Mouse (Mus musculus) naive thymus-derived CD4-positive, alpha-beta T cell, adult 2 months (primary cell): Measurements from ENCODE around the gene Pum1.
"Not testable (repeated sequence)": the region's sequence is repeated elsewhere in the genome, so short reads cannot be mapped to it uniquely, and the experiment has no call there.

Source experiments
- DNase-seq: peaks from one replicate; pipeline ENCODE4 v3.0.0-alpha.2; 2011; ENCODE audit warnings: low read depth

Gene Pum1

DNA sequence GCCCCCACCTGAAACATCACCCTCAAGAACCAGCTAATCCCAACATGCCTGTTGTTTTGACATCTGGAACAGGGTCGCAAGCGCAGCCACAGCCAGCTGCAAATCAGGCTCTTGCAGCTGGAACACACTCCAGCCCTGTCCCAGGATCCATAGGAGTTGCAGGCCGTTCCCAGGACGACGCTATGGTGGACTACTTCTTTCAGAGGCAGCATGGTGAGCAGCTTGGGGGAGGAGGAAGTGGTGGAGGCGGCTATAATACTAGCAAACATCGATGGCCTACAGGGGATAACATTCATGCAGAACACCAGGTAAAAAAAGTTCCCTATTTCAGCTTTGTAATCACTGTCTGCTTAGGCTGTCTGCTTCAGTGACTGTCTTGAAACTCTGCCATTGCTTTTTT is 5.9 kb downstream of the Pum1 start:
- no peak for DNase-seq

DNA sequence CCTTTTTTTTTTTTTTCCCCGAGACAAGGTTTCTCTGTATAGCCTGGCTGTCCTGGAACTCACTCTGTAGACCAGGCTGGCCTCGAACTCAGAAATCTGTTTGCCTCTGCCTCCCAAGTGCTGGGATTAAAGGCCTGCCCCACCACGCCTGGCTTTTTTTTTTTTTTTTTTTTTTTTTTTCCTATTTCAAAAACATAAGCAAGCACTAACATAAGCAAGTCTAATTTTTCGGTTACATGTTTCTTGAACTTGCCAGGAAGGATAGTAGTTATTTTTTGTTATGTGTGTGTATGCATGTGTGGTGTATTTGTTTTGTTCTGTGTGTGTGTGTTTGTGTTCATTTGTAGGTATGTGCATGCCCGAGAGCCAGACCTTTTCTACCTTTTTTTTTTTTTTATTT is 6.9 kb downstream of the Pum1 start:
- DNase-seq = not testable (repeated sequence)

DNA sequence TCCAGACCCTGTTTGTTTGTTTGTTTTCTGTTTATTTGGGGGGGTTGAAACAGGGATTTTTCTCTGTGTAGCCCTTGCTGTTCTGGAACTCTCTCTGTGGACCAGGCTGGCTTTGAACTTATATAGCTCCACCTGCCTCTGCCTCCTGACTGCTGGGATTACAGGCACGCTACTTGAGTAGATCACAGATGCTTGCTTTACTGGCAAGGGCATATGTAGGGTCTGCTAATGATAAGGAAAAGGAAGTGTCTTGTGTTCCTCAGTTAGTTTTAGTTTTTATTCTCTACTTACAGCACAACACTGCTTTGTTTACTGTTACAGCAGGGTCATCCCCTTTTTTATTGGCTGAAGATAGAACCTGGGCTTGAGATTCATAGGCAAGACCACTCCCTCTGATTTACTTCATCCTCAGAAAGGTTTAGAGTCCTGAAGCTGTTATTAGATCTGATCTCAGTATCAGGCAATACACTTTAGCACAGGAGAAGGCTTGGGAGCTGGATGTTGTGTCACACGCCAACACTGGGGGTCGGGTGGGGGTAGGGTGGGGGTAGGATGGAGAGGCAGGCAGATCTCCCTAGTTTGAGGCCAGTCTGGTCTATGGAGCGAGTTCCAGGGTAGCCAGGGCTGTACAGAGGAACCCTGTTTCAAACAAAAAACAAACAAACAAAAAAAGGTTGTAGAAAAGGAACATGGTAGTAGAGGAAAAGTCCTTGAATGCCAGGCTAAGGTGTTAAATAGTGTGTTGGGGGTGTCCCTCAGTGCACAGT is 8.1 kb downstream of the Pum1 start:
- no peak for DNase-seq

DNA sequence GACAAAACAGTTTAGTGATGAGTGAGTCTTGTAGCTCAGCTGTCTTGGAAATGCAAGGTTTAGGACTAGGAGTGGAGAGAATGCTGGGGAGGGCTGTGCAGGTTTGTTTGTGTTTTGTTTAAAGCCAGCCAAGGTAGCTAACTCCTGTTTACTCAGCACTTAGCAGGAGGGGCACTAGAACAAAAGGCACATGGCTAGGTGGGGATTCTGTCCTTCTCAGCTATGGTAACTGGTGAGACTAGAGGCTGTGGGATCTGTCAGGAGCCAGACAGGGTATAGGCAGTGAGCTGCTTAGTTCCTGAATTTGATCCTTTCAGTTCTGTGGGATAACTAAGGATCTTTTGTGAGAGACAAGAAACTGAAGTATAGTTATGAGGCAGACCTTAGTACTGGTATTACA is 9.0 kb downstream of the Pum1 start:
- no peak for DNase-seq

DNA sequence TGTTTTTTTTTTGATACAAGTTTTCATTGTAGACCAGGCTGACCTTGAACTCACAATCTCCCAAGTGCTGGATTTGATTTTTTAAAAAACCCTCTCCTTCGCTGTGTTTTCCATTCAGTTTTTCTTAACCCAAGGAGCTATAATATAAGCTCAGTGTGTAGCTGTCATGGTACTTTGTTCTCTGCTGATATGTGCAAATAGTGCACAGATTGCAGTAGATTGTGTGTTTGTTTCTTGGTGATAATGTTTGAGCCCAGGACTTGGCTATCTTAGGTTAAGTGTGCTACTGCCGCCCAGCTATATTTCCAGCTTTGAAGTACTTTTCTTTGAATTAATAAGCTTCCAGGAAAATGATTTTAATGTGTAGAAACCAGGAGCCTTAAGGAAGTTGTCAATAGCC is 13.6 kb downstream of the Pum1 start:
- DNase-seq = no peak

DNA sequence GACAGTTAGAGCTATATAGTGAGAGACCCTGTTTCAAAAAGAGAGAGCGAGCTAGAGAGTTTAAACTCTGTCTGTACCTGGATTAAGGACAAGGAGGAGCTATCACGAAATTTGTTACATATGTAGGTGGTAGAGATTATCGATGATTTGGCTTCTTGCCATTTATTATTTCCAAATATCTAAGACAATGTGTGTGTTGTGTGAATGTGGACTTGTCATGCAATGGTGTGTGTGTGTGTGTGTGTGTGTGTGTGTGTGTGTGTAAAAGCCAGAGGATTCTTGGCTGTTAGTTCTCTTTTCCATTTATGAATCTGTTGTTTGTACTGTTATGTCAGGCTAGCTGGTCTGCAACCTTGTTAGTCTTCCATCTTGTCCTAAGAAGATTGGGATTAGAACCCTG is 15.0 kb downstream of the Pum1 start:
- DNase-seq = no peak

DNA sequence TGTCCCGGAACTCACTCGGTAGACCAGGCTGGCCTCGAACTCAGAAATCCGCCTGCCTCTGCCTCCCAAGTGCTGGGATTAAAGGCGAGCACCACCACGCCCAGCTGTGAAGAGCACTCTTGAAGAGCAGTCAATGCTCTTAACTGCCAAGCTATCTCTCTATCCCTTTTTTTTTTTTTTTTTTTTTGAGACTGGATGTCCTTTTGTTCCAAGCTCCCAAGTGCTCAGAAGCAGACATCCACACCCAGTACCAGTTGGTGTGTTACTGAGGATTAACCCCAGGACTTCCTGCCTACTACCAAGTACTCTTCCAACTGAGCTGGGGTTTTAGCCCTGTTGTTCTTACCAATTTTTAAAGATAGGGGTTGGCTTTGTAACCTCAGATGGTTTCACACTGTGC is 17.6 kb downstream of the Pum1 start:
- DNase-seq = no peak

DNA sequence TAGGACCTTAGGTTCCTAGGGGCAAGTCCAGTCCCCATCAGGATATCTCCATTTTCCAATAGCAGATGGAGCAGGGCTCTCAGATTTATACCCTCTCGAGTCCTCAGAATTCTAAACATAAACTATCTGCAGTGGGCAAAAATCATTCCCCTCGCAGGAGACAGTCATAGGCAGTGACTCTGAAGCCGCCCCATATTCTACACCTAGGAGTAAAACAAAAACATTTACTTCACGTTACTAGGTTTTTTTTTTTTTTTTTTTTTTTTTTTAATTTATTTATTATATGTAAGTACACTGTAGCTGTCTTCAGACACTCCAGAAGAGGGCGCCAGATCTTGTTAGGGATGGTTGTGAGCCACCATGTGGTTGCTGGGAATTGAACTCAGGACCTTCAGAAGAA is 19.9 kb downstream of the Pum1 start:
- DNase-seq = not testable (repeated sequence)

DNA sequence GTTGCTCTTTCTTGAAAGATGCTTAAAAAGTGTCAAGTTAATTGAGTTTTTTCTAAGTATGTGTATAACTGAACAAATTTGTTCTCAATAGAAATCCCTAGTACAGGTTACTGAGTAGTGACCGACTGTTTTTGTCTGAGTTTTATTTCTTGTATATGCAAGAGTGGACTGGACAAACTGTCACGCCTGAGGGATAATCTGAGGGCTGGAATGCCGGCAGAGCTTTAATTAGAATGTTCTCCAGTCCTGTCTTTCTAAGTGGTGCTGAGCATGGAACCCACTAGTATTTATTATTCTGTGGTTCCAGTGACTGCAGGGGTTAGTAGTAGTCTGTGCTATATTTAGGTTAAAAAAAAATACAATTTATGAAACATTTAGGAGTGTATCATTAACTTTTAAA is 30.8 kb downstream of the Pum1 start:
- DNase-seq = no peak

DNA sequence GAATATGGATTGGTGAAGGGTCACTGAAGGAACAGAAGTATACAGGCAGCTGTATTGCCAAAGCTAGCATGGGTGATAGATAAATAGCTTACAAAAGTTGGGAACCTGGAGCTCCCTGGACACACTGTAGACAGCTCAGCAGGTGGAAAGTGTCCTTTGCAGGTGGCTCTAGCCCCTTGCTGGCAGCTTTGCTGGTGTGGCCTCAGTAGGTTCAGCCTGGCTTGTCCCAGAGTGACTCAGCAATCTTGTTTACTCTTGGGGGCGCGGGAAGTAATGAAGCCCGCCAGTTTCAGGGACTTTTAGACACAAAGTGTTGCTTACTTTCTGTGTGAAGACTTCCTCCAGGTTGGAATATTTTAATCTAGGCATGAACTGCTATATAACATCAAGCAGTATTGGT is 31.9 kb downstream of the Pum1 start:
- DNase-seq = no peak

DNA sequence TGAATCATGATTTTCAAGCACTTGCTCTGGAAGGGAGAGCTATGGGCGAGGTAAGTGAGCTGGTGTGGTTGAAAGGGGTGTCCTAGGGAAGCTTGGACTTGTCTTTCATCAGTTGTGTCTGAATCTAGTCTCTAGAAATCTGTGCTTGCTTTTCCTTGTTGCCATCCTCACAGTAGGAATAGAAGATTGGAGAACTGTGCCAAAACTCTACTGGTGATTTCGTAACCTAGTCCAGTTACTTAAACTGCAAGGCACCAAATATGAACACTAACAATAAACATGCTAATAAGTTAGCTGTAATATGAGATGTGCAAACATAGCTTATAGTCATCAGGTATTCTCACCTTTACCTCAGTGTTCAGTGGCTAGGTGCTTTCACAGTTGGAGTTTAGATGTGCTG is 37.9 kb downstream of the Pum1 start:
- no peak for DNase-seq

DNA sequence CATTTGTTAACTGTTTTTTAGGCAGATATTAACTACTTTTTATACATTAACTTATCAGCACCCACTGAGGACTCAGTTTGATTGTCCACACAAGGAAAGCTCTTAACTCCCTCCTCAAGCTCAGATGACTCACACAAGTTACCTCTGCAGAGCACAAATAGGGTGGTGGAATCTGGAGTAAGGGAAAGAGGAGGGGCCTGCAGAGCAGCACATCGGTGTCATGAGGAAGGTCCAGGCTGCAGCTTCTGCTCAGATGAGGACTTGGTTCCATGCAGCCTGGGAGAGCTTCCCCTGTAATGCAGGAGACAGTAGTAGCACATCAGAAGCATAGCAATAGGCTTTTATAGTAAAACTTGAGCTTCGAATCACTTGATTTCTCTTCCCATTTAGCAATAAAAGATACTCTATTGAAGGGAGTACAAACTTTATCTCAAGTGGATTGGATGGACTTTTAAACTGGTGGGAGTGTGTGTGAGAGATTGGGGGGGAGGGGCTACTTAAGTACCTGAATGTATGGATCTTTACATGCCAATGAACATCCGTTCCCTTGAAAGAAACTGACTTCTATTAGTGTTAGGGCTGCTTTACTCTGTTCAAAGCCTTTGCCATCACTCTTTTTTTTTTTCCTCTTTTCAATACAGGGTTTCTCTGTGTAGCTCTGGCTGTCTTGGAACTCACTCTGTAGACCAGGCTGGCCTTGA is 39.9 kb downstream of the Pum1 start:
- no peak for DNase-seq

DNA sequence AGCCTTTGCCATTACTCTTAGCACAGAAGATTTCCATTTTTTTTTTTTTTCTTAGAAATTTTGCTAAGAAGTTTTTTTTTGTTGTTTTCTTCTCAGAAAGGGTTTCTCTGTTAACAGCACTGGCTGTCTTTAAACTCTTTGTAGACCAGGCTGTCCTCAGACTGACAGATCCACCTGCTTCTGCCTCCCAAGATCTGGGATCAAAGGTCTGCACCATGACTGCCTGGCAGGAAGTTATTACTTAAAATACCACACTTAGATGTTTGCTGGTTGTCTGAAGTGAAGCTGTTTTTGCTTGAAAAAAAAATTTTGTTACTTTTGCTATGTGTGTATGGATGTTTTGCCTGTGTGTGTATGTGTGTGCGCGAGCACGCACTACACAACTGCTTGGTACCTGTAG is 40.5 kb downstream of the Pum1 start:
- DNase-seq = no peak

DNA sequence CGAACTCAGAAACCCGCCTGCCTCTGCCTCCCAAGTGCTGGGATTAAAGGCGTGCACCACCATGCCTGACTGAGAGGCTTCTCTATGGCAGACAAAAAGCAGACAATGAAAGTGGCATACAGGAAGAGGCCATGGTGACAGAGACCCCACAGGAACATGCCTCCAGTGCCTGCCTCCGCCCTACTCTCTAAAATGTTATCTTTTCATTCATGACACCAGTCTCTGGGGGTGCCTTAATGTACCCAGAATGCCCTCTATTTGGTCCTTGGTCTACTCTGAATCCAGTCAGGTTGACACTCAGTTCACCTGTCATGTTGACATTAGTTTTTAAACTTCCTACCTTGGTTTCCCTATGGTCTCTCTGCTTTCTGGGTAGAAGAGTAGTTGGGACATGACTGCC is 41.5 kb downstream of the Pum1 start:
- no peak for DNase-seq

DNA sequence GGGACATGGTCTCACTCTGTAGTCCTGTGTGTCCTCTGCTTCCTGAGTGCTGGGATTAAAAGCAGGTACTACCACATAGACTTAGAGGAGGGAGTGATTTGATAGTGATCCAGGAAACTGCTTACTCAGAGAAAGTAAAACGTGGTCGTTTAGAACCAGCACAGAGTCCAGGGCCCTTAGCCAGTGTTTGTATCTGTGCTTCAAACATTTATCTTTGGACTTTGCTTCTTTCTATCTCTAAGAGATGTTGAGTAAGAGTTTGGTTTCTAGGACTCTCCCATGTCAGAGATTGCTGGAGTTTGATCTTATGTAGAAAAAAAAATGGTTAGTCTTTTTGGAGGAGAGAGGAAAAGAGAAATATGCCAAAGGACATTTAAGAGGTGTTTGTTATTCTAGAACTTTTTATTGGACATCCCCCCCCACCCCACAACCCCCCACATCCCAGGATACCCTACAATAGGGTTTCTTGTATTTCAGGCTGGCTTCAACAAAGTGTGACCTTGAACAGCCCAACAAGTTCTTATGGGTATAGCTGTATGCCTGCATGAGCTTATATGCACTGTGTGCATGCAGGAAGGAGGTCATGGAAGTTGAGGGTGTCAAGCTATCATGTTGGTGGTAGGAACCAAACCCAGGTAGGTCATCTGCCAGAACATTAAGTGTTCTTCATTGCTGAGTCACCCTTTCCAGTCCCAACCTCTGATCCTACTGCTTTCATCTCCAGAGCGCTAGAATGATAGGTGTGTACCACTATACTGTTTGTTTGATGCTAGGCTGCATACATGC is 43.3 kb downstream of the Pum1 start:
- no peak for DNase-seq

DNA sequence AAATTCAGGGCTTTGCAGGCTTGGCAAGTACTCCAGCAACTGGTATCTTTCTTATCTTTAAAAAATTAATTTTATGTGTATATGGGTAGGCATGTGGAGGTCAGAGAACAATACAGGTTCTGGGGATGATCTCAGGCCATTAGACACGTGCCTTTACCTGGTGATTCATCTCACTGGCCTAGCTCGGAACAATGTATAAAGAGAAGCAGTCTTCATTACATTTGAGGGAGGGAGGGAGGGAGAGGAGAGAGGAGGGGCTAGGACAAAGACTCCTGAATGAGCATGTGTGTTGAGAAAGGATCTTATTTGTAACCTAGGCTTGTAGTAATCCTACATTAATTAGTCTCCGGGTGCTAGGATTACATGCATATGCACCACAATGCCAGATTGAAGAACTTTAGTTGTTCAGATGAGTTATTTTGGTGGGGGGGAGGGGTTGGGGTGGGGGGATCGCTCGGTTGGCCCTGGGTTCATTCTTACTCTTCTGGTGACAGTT is 48.3 kb downstream of the Pum1 start:
- DNase-seq = no peak

DNA sequence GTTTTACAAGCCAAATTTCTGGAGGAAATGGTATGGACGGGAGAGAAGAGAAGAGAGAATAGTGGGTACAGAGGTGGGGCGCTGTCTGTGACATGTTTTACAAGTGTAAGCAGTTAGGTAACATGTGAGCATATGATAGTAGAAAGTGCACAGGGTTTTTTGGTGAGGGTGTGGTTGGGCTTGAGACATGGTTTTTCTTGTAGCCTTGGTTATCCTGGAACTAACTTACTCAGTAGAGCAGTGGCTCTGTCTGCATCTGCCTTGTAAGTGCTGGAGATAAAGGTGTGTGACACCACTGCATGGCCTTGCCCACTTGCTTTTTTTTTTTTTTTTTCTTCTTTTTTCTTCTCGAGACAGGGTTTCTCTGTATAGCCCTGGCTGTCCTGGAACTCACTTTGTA is 49.2 kb downstream of the Pum1 start:
- DNase-seq = no peak

DNA sequence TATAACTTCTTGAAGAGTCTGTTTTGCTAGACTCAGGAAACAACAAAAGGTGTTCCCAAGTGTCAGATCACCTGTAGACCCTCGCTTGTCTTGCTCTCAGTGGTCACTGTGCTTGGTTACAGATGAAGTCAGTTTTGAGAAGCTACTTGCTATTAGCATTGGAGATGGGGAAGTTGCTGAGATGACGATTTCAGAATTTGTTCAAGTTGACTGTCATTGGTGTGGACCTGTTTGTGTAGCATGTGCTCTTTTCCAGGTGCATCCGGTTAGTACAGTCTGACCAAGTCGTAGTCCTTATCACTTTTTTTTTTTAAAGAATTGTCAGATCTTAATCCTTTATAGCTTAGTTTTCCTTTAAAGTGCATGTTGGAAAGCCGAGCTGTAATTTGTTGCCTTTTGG is 50.3 kb downstream of the Pum1 start:
- DNase-seq = no peak

DNA sequence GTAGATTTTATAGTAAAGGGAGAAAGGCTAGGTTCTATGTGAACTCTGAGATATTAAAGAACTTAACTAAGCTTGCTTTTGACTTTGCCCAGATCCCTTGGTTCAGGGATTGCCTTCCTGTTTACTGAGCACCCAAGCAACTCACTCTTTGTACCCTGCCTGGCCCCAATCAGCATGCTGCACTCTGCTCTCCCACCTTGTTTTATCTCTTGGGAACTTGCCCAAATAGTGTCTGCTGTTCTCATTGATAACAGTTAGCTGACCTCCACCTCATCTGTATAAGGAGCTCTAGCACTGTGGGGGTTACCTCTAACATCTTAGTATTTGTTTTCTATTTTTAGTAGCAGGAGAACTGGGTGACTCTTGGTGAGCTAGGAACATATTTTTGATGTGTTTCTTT is 52.0 kb downstream of the Pum1 start:
- no peak for DNase-seq

DNA sequence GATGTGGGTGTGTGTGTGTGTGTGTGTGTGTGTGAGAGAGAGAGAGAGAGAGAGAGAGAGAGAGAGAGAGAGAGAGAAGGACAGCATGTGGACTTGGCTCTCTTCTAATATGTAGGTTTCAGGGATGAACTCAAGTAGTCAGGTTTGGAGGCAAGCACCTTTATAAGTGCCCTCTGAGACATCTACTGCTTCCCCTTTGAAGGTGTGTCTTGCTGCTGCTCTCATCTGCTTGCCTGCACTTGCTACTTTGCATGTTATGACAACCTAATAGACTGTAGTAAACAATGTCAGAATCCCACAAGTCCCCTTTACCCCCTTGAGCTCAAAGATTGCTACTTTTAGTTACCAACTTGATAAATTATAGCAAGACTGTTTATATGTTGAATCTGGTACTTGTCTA is 52.5 kb downstream of the Pum1 start:
- DNase-seq = no peak

DNA sequence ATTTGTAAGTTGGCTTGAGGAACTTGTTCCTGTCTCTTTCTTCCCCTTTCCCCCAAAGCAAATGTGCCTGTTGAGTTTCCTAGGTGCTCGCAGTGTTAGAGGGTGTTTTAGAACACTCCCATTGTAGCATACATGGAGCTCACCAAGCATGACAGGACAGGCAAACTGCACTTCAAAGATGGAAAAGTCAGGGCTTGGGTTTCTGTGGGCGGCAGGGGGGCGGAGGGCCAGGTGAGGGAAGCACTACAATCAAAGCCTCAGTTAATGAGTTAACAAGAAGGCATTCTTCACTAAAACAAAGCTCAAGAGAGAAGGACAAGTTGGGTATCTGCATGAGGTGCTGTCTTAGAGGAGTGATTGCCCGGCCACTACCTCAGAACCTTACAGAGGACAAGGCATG is 56.2 kb downstream of the Pum1 start:
- DNase-seq = no peak

DNA sequence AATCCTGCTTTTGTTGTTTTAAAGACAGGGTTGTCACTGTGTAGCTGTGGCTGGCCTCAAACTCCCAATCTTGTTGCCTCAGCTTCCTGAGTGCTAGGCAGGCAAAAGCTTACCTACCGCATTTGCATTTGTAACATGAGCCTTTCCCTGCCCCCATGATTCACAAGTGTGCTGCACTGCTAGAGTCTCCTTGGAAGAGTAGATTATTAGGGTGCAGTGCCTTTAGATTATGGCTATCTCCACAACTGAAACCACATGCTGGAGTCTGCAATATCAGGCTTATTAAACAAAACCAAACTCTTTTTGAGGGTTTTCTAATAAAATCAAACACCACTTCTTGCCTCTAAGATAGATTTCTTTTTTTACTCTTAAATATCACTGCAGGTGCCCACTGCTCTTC is 59.5 kb downstream of the Pum1 start:
- no peak for DNase-seq

DNA sequence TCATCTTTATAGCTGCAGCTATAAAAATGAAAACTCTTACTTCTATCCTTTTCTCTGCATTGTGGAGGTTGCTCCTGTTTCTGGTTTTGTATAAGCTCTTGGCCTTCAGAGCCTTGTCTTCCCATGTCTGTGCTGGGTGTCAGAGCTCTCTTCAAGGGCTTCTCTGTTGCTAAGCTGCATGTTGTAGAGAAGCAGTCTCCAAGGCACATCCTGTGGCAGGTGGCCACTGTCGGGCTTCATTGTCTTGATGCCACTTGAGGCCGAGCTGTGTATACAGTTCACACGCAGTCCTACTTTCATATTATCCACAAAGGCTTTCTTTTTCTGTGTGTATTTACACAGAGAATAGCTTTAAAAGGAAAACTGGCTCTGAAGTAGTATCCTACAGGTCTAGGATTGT is 63.0 kb downstream of the Pum1 start:
- no peak for DNase-seq
